Mouse (Mus musculus): ENCODE data around the gene Kif14. TPM values are rescaled to one million over a fixed set of nuclear protein-coding genes. Genes with fewer than 3 reads are reported as not detected.

Gene Kif14
- total RNA-seq, 2 experiments from 2014 or later: 0.22 to 0.25 TPM

DNA sequence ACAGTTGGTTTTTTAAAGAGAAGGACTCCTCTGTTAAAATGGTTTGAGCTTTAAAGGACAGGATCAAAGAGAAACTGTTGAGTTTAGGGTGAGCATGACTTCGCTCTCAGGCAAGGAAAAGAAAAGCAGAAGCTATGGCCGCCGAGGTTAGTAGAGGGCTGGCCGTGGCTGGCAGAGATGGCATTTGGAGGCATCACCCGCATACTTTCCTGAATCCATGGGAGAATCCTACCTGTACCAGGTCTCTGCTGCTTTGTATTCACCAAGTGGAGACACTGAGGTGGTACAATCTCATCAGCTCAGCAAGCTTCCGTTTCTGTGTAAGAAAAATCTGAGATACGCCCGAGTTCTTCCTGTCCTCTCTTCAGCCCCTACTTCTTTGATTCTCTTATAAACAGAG, 114.1 kb downstream of the Kif14 start:
- DNase-seq: no peak
- intact Hi-C loops (cut with DNase I): no loop called here

Other genes with a start within 250 kb of the Kif14 start
- not detected for gene Inava, start 232.1 kb upstream of the Kif14 start, total RNA-seq (2021)
- not detected for gene Gpr25, start 205.5 kb upstream of the Kif14 start, total RNA-seq (2021)
- 10 to 100 TPM; 23.7 to 24.5 TPM for gene Camsap2, start 120.2 kb upstream of the Kif14 start, total RNA-seq (2021)
- 10 to 100 TPM; 11.9 to 14.2 TPM for gene Ddx59, start 51.1 kb upstream of the Kif14 start, total RNA-seq (2021)
- 10 to 100 TPM; 10.1 to 11.4 TPM for gene Zfp281, start 158.6 kb downstream of the Kif14 start, total RNA-seq (2021)